Mouse (Mus musculus): ENCODE measurements around the gene Sec14l4.

DNA sequence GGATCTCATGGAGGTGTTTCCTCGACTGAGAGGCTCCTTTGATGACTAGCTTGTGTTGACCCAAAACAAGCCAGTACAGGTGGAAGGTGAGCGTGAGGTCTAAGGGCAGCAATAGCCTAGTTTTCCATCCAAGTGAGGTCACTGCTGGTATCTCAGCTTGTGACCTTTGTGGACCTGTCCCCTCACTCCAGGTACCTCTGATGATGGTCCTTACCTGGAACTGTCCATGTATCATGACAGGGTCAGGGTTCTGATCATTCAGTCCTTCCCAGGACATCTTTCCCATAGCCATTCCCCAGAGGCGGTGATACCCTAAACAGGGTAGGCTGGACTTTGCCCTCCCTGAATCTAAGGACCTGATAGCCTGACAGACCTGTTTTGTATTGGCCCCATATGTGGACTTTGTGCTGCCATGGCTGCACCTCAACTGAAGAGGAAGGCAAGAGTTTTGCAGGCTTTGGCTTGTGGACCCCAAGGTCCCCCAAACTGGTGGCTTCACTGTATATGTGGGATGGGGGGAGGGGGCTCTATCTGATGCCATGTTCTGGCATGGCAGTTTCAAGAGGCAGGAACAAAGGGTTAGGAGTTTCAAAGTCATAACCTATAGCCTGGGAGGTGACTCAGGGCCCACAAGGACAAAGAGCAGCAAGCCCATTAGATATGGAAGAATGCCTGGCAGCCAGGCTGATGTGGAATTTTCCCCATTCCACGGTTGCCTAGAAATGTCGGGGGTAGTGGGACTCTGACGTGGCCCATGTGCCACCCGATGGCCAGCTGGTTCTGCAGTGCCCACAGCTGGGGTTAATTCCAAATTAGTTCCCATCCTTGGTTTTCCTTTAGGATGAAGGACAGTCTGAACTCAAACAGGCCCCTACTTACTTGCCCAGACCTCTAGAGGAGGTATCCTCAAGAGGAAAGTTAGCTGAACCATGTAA is 48.7 kb upstream of the Sec14l4 start:
- TF ChIP-seq CTCF (IDR thresholded peaks at IDR 0.05; ENCODE audit: control insufficient read depth, insufficient read depth, insufficient read length) (no peak), USF1 (IDR thresholded peaks at IDR 0.05; ENCODE audit: low read depth) (no peak), MYOD1 (IDR thresholded peaks at IDR 0.05; ENCODE audit: control insufficient read depth, insufficient read length, low read depth) (no peak)
